Mouse (Mus musculus): ENCODE measurements around the gene Akt2. TPM values are rescaled to one million over a fixed set of nuclear protein-coding genes. Genes with fewer than 3 reads are reported as not detected.
"Not testable (repeated sequence)": the region's sequence is repeated elsewhere in the genome, so short reads cannot be mapped to it uniquely, and the experiment has no call there.

Akt2 gene
- polyA plus RNA-seq, 1 experiment, result 83.5 TPM

DNA sequence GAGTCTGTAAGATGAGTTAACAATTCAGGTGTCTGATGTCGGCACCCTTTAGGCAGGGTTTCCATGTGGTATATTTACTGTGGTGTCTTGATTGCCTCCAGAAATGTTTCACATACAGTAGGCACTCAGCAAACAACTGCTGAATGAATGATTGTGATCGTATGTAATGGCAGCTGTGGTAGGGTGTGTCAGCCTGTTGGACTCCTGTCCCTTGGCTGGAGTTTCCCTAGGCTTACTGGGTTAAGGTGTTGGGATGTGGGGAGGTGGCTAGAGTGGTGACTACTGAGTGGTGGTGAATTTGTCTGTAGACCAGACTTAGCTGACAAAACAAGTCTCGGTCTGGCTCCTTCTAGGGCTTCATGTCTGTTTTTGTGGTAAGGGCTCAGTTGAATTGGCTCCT is 19.0 kb downstream of the Akt2 start:
- TF ChIP-seq POLR2A (IDR thresholded peaks at IDR 0.05; ENCODE audit: borderline replicate concordance, low read depth, low read length), result no peak
- TF ChIP-seq CTCF (IDR thresholded peaks at IDR 0.05; ENCODE audit: low read depth, low read length), result no peak
- Histone ChIP-seq H3K4me1 (ENCODE audit: control insufficient read depth, insufficient read depth, low read length) (peaks cover 28% of the 10 kb centered on the region), H3K4me3 (ENCODE audit: insufficient read depth, low read length) (no peak overlapping the region), H3K27ac (ENCODE audit: insufficient read depth, low read depth, low read length) (no peak overlapping the region)

- peaks cover 23% of the 10 kb centered on the region for H3K4me1 ChIP-seq (ENCODE audit: control insufficient read depth, insufficient read depth, low read length)
- no peak overlapping the region for H3K4me3 ChIP-seq (ENCODE audit: insufficient read depth, low read length)
- no peak overlapping the region for H3K27ac ChIP-seq (ENCODE audit: insufficient read depth, low read depth, low read length)
- TF ChIP-seq POLR2A (IDR thresholded peaks at IDR 0.05; ENCODE audit: borderline replicate concordance, low read depth, low read length), result no peak
- TF ChIP-seq CTCF (IDR thresholded peaks at IDR 0.05; ENCODE audit: low read depth, low read length), result no peak
These were observed 19.5 kb downstream of the Akt2 start for GRCm38 (mm10) chr7:27610871-27611270.

GRCm38 (mm10) chr7:27612940-27613339 is 21.6 kb downstream of the Akt2 start:
- Histone ChIP-seq H3K27ac (ENCODE audit: insufficient read depth, low read depth, low read length) (no peak overlapping the region), H3K4me3 (ENCODE audit: insufficient read depth, low read length) (no peak overlapping the region), H3K4me1 (ENCODE audit: control insufficient read depth, insufficient read depth, low read length) (peaks cover 3% of the 10 kb centered on the region)
- TF ChIP-seq CTCF (IDR thresholded peaks at IDR 0.05; ENCODE audit: low read depth, low read length), result no peak
- TF ChIP-seq POLR2A (IDR thresholded peaks at IDR 0.05; ENCODE audit: borderline replicate concordance, low read depth, low read length), result no peak

DNA sequence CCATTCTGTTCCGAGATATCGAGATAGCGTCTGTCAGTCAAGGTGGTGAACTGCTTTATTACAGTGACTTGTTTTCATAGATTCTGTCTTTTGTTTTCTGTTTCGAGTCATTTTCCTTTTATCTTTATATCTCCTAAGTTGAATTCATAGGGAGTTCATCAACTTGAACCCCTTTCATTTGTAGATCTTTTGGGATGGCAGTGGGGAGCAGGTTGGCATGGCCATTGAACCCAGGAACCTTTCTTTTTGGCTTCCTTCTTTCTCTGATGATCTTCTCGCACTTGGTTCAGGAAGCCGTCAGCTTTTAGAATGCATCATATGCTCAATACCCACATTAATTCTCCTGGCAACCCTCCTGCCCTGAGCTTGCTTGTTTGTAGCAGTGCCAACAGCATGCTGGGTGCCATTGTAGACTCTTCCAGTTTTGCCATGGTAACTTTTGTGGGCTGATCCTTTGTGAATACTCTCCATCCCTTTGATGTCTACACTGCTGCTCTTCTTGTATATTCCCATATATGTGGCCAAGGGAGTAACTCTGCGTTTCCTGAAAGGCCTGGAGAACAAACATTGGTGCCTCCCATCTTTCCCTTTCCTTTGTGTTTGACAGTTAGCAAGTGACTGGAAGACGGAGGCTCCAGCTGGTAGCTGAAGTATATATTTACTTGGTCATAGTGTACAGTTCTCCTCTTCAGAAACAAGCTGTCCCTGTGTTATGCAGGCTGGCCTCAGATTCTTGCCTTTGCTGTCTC is 22.6 kb downstream of the Akt2 start:
- H3K27ac ChIP-seq (ENCODE audit: insufficient read depth, low read depth, low read length), result no peak overlapping the region
- H3K4me1 ChIP-seq (ENCODE audit: control insufficient read depth, insufficient read depth, low read length), result no peaks in the 10 kb centered on the region
- H3K4me3 ChIP-seq (ENCODE audit: insufficient read depth, low read length), result no peak overlapping the region
- no peak for TF ChIP-seq CTCF (IDR thresholded peaks at IDR 0.05; ENCODE audit: low read depth, low read length)
- no peak for TF ChIP-seq POLR2A (IDR thresholded peaks at IDR 0.05; ENCODE audit: borderline replicate concordance, low read depth, low read length)

- Histone ChIP-seq H3K27ac (ENCODE audit: insufficient read depth, low read depth, low read length) (no peak overlapping the region), H3K4me1 (ENCODE audit: control insufficient read depth, insufficient read depth, low read length) (no peaks in the 10 kb centered on the region), H3K4me3 (ENCODE audit: insufficient read depth, low read length) (no peak overlapping the region)
- TF ChIP-seq POLR2A (IDR thresholded peaks at IDR 0.05; ENCODE audit: borderline replicate concordance, low read depth, low read length) (no peak), CTCF (IDR thresholded peaks at IDR 0.05; ENCODE audit: low read depth, low read length) (no peak)
These were observed 29.7 kb downstream of the Akt2 start for GRCm38 (mm10) chr7:27621028-27621427.

- H3K4me3 ChIP-seq (ENCODE audit: insufficient read depth, low read length), result no peak overlapping the region
- H3K4me1 ChIP-seq (ENCODE audit: control insufficient read depth, insufficient read depth, low read length), result no peaks in the 10 kb centered on the region
- no peak for TF ChIP-seq CTCF (IDR thresholded peaks at IDR 0.05; ENCODE audit: low read depth, low read length)
- no peak for TF ChIP-seq POLR2A (IDR thresholded peaks at IDR 0.05; ENCODE audit: borderline replicate concordance, low read depth, low read length)
- H3K27ac ChIP-seq (ENCODE audit: insufficient read depth, low read depth, low read length), result no peak overlapping the region
These were observed 30.9 kb downstream of the Akt2 start for GRCm38 (mm10) chr7:27622234-27622633.

- H3K4me1 ChIP-seq (ENCODE audit: control insufficient read depth, insufficient read depth, low read length), result no peaks in the 10 kb centered on the region
- TF ChIP-seq CTCF (IDR thresholded peaks at IDR 0.05; ENCODE audit: low read depth, low read length), result no peak
- no peak for TF ChIP-seq POLR2A (IDR thresholded peaks at IDR 0.05; ENCODE audit: borderline replicate concordance, low read depth, low read length)
- no peak overlapping the region for H3K4me3 ChIP-seq (ENCODE audit: insufficient read depth, low read length)
- H3K27ac ChIP-seq (ENCODE audit: insufficient read depth, low read depth, low read length), result no peak overlapping the region
These were observed 33.6 kb downstream of the Akt2 start for GRCm38 (mm10) chr7:27624967-27625366.

- Histone ChIP-seq H3K4me1 (ENCODE audit: control insufficient read depth, insufficient read depth, low read length) (no peaks in the 10 kb centered on the region), H3K4me3 (ENCODE audit: insufficient read depth, low read length) (no peak overlapping the region), H3K27ac (ENCODE audit: insufficient read depth, low read depth, low read length) (no peak overlapping the region)
- TF ChIP-seq CTCF (IDR thresholded peaks at IDR 0.05; ENCODE audit: low read depth, low read length) (no peak), POLR2A (IDR thresholded peaks at IDR 0.05; ENCODE audit: borderline replicate concordance, low read depth, low read length) (no peak)
These were observed 36.4 kb downstream of the Akt2 start for GRCm38 (mm10) chr7:27627707-27628106.

DNA sequence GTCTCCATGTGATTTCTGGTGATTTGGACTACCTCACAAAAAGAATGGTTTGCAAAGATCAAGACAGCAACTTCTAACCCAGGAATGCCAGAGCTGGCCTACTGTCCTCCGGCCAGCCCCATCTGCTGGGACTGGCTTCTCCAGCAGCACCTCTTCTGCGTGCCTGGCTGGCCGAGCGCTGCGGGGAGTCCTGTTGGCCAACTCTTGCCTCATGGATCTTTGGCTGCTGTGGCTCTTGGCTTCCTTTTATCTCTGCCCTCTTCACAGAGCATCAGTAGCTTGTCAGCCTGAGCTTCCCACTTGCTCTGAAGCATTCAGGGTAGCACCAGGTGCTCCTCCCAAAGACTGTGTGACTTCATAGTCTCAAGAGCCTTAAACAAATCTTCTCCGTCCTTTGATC is 36.8 kb downstream of the Akt2 start:
- no peak for TF ChIP-seq CTCF (IDR thresholded peaks at IDR 0.05; ENCODE audit: low read depth, low read length)
- TF ChIP-seq POLR2A (IDR thresholded peaks at IDR 0.05; ENCODE audit: borderline replicate concordance, low read depth, low read length), result no peak
- no peaks in the 10 kb centered on the region for H3K4me1 ChIP-seq (ENCODE audit: control insufficient read depth, insufficient read depth, low read length)
- no peak overlapping the region for H3K27ac ChIP-seq (ENCODE audit: insufficient read depth, low read depth, low read length)
- H3K4me3 ChIP-seq (ENCODE audit: insufficient read depth, low read length), result no peak overlapping the region

- H3K27ac ChIP-seq (ENCODE audit: insufficient read depth, low read depth, low read length), result not testable (repeated sequence)
These were observed 37.5 kb downstream of the Akt2 start for GRCm38 (mm10) chr7:27628816-27629215.

DNA sequence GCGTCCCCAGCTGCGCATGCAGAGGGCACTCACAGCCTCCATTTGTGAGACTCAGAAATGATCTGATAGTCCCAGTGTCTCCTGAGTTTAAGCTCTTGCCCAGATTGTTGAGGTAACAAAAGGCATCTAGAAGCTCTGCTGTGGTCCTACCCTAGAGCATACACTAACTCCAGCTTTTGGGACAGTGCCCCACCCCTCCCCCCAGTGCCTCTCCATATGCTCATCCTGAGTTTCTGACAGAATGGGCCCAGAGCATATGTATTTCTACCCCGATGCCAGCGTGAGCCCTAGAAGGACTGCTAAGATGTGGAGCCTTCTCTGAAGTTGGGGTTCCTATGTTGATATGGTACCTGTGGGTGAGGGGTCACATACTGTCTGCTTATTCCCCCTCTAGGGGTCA is 40.1 kb downstream of the Akt2 start:
- Histone ChIP-seq H3K4me1 (ENCODE audit: control insufficient read depth, insufficient read depth, low read length) (no peaks in the 10 kb centered on the region), H3K27ac (ENCODE audit: insufficient read depth, low read depth, low read length) (no peak overlapping the region), H3K4me3 (ENCODE audit: insufficient read depth, low read length) (no peak overlapping the region)
- TF ChIP-seq CTCF (IDR thresholded peaks at IDR 0.05; ENCODE audit: low read depth, low read length), result no peak
- no peak for TF ChIP-seq POLR2A (IDR thresholded peaks at IDR 0.05; ENCODE audit: borderline replicate concordance, low read depth, low read length)

More at GRCm38 (mm10) chr7:27628816-27629215, 37.5 kb downstream of the Akt2 start:
- H3K4me1 ChIP-seq (ENCODE audit: control insufficient read depth, insufficient read depth, low read length); H3K4me3 ChIP-seq (ENCODE audit: insufficient read depth, low read length): not testable (repeated sequence)

All from bone marrow macrophage, adult 2 months (primary cell).